Mouse (Mus musculus): Measurements from ENCODE around the gene Sh3kbp1. TPM values are rescaled to one million over a fixed set of nuclear protein-coding genes. Genes with fewer than 3 reads are reported as not detected.
"Not testable (repeated sequence)": the region's sequence is repeated elsewhere in the genome, so short reads cannot be mapped to it uniquely, and the experiment has no call there.

Sh3kbp1 gene
- 21.0 and 25.7 TPM in 2 replicates for polyA plus RNA-seq (2014; fragmentation: Nextera tagmentation; extraction: Ambion mirVana)

GRCm38 (mm10) chrX:159626907-159627587 is at the start of gene Sh3kbp1:
Gene Sh3kbp1 (plus strand): TSS chrX:159627272.
- Histone ChIP-seq H3K36me3 (ENCODE audit: control insufficient read depth, insufficient read depth, low read length) (no peaks in the 10 kb centered on the region), H3K4me3 (ENCODE audit: low read depth, low read length) (peak within 1 kb of the TSS; percentile 50), H3K27ac (replicated peaks; ENCODE audit: low read depth, low read length) (no peak within 1 kb of the TSS), H3K4me2 (ENCODE audit: low read depth, severe bottlenecking) (peak within 1 kb of the TSS; percentile 64), H3K4me1 (ENCODE audit: control insufficient read depth, insufficient read depth, low read length) (no peaks in the 10 kb centered on the region), H3K27me3 (ENCODE audit: control insufficient read depth, insufficient read depth, low read length) (peaks cover 5% of the 10 kb centered on the region; the same call in 1 of the 2 replicates), H3K9ac (ENCODE audit: low read length) (peak within 1 kb of the TSS; percentile 65), H3K9me3 (ENCODE audit: control insufficient read depth, low read length) (no peaks in the 10 kb centered on the region)
- WGBS = 25% methylated on average over 51 of the region's 60 CpGs
- ATAC-seq (ENCODE audit: insufficient number of reproducible peaks, low FRiP score, low TSS enrichment, low read depth) (peak; percentile 93), DNase-seq (ENCODE audit: low spot score) (peak; percentile 77)

- not testable (repeated sequence) for H3K9me3 ChIP-seq (ENCODE audit: control insufficient read depth, low read length); ATAC-seq (ENCODE audit: insufficient number of reproducible peaks, low FRiP score, low TSS enrichment, low read depth); H3K4me1 ChIP-seq (ENCODE audit: control insufficient read depth, insufficient read depth, low read length); DNase-seq (ENCODE audit: low spot score); H3K9ac ChIP-seq (ENCODE audit: low read length); H3K27ac ChIP-seq (replicated peaks; ENCODE audit: low read depth, low read length); H3K36me3 ChIP-seq (ENCODE audit: control insufficient read depth, insufficient read depth, low read length); H3K4me2 ChIP-seq (ENCODE audit: low read depth, severe bottlenecking); H3K4me3 ChIP-seq (ENCODE audit: low read depth, low read length); H3K27me3 ChIP-seq (ENCODE audit: control insufficient read depth, insufficient read depth, low read length)
- 87% methylated on average over 7 of the region's 7 CpGs for WGBS
These were observed 42.3 kb upstream of the Sh3kbp1 start for GRCm38 (mm10) chrX:159584738-159585137.

- Histone ChIP-seq H3K27me3 (ENCODE audit: control insufficient read depth, insufficient read depth, low read length) (no peaks in the 10 kb centered on the region), H3K4me1 (ENCODE audit: control insufficient read depth, insufficient read depth, low read length) (no peaks in the 10 kb centered on the region), H3K4me2 (ENCODE audit: low read depth, severe bottlenecking) (no peak overlapping the region), H3K9ac (ENCODE audit: low read length) (no peak overlapping the region), H3K4me3 (ENCODE audit: low read depth, low read length) (no peak overlapping the region), H3K36me3 (ENCODE audit: control insufficient read depth, insufficient read depth, low read length) (no peaks in the 10 kb centered on the region), H3K27ac (replicated peaks; ENCODE audit: low read depth, low read length) (no peak overlapping the region), H3K9me3 (ENCODE audit: control insufficient read depth, low read length) (no peaks in the 10 kb centered on the region)
- ATAC-seq (ENCODE audit: insufficient number of reproducible peaks, low FRiP score, low TSS enrichment, low read depth) (no peak), DNase-seq (ENCODE audit: low spot score) (no peak)
- WGBS = 67% methylated on average over 1 of the region's 1 CpGs
These were observed 35.4 kb upstream of the Sh3kbp1 start for GRCm38 (mm10) chrX:159591633-159592032.

GRCm38 (mm10) chrX:159597502-159597901 is 29.6 kb upstream of the Sh3kbp1 start:
- Histone ChIP-seq H3K27ac (replicated peaks; ENCODE audit: low read depth, low read length) (no peak overlapping the region), H3K27me3 (ENCODE audit: control insufficient read depth, insufficient read depth, low read length) (no peaks in the 10 kb centered on the region), H3K4me3 (ENCODE audit: low read depth, low read length) (no peak overlapping the region), H3K36me3 (ENCODE audit: control insufficient read depth, insufficient read depth, low read length) (no peaks in the 10 kb centered on the region), H3K4me2 (ENCODE audit: low read depth, severe bottlenecking) (no peak overlapping the region), H3K9me3 (ENCODE audit: control insufficient read depth, low read length) (no peaks in the 10 kb centered on the region), H3K9ac (ENCODE audit: low read length) (no peak overlapping the region), H3K4me1 (ENCODE audit: control insufficient read depth, insufficient read depth, low read length) (no peaks in the 10 kb centered on the region)
- no peak for ATAC-seq (ENCODE audit: insufficient number of reproducible peaks, low FRiP score, low TSS enrichment, low read depth)
- DNase-seq (ENCODE audit: low spot score) = no peak
- WGBS = 80% methylated on average over 1 of the region's 1 CpGs

GRCm38 (mm10) chrX:159604832-159605231 is 22.2 kb upstream of the Sh3kbp1 start:
- Histone ChIP-seq H3K27ac (replicated peaks; ENCODE audit: low read depth, low read length) (no peak overlapping the region), H3K9me3 (ENCODE audit: control insufficient read depth, low read length) (no peaks in the 10 kb centered on the region), H3K27me3 (ENCODE audit: control insufficient read depth, insufficient read depth, low read length) (no peaks in the 10 kb centered on the region), H3K9ac (ENCODE audit: low read length) (no peak overlapping the region), H3K36me3 (ENCODE audit: control insufficient read depth, insufficient read depth, low read length) (no peaks in the 10 kb centered on the region), H3K4me3 (ENCODE audit: low read depth, low read length) (no peak overlapping the region), H3K4me2 (ENCODE audit: low read depth, severe bottlenecking) (no peak overlapping the region), H3K4me1 (ENCODE audit: control insufficient read depth, insufficient read depth, low read length) (no peaks in the 10 kb centered on the region)
- no peak for ATAC-seq (ENCODE audit: insufficient number of reproducible peaks, low FRiP score, low TSS enrichment, low read depth)
- DNase-seq (ENCODE audit: low spot score) = no peak
- 84% methylated on average over 2 of the region's 2 CpGs for WGBS

GRCm38 (mm10) chrX:159606936-159607335 is 20.1 kb upstream of the Sh3kbp1 start:
- H3K36me3 ChIP-seq (ENCODE audit: control insufficient read depth, insufficient read depth, low read length) = no peaks in the 10 kb centered on the region
- H3K9me3 ChIP-seq (ENCODE audit: control insufficient read depth, low read length) = no peaks in the 10 kb centered on the region
- DNase-seq (ENCODE audit: low spot score) (peak; percentile 45), ATAC-seq (ENCODE audit: insufficient number of reproducible peaks, low FRiP score, low TSS enrichment, low read depth) (no peak)
- WGBS = 43% methylated on average over 6 of the region's 6 CpGs
- no peaks in the 10 kb centered on the region for H3K4me1 ChIP-seq (ENCODE audit: control insufficient read depth, insufficient read depth, low read length)
- no peaks in the 10 kb centered on the region for H3K27me3 ChIP-seq (ENCODE audit: control insufficient read depth, insufficient read depth, low read length)
- H3K4me3 ChIP-seq (ENCODE audit: low read depth, low read length) = no peak overlapping the region
- H3K9ac ChIP-seq (ENCODE audit: low read length) = no peak overlapping the region
- H3K4me2 ChIP-seq (ENCODE audit: low read depth, severe bottlenecking) = no peak overlapping the region
- H3K27ac ChIP-seq (replicated peaks; ENCODE audit: low read depth, low read length) = no peak overlapping the region

GRCm38 (mm10) chrX:159626208-159626906 is 715 bp upstream of the Sh3kbp1 start:
- ATAC-seq (ENCODE audit: insufficient number of reproducible peaks, low FRiP score, low TSS enrichment, low read depth) (peak; percentile 55; the same call in 1 of the 2 replicates), DNase-seq (ENCODE audit: low spot score) (peak; percentile 22)
- H3K27me3 ChIP-seq (ENCODE audit: control insufficient read depth, insufficient read depth, low read length) = peaks cover 5% of the 10 kb centered on the region; the same call in 1 of the 2 replicates
- peak overlapping the region; percentile 50 for H3K4me3 ChIP-seq (ENCODE audit: low read depth, low read length)
- H3K27ac ChIP-seq (replicated peaks; ENCODE audit: low read depth, low read length) = no peak overlapping the region
- peak overlapping the region; percentile 51 for H3K4me2 ChIP-seq (ENCODE audit: low read depth, severe bottlenecking)
- H3K4me1 ChIP-seq (ENCODE audit: control insufficient read depth, insufficient read depth, low read length) = no peaks in the 10 kb centered on the region
- H3K9me3 ChIP-seq (ENCODE audit: control insufficient read depth, low read length) = no peaks in the 10 kb centered on the region
- no peak overlapping the region for H3K9ac ChIP-seq (ENCODE audit: low read length)
- WGBS = 30% methylated on average over 12 of the region's 12 CpGs
- no peaks in the 10 kb centered on the region for H3K36me3 ChIP-seq (ENCODE audit: control insufficient read depth, insufficient read depth, low read length)

GRCm38 (mm10) chrX:159627588-159628566 is 805 bp downstream of the Sh3kbp1 start:
- H3K9ac ChIP-seq (ENCODE audit: low read length) = peak overlapping the region; percentile 65
- peak overlapping the region; percentile 50 for H3K4me3 ChIP-seq (ENCODE audit: low read depth, low read length)
- H3K27ac ChIP-seq (replicated peaks; ENCODE audit: low read depth, low read length) = no peak overlapping the region
- 16% methylated on average over 42 of the region's 56 CpGs for WGBS
- no peaks in the 10 kb centered on the region for H3K4me1 ChIP-seq (ENCODE audit: control insufficient read depth, insufficient read depth, low read length)
- H3K4me2 ChIP-seq (ENCODE audit: low read depth, severe bottlenecking) = peak overlapping the region; percentile 64
- H3K36me3 ChIP-seq (ENCODE audit: control insufficient read depth, insufficient read depth, low read length) = no peaks in the 10 kb centered on the region
- peak; percentile 74 for ATAC-seq (ENCODE audit: insufficient number of reproducible peaks, low FRiP score, low TSS enrichment, low read depth)
- DNase-seq (ENCODE audit: low spot score) = peak; percentile 40
- no peaks in the 10 kb centered on the region for H3K9me3 ChIP-seq (ENCODE audit: control insufficient read depth, low read length)
- H3K27me3 ChIP-seq (ENCODE audit: control insufficient read depth, insufficient read depth, low read length) = peaks cover 5% of the 10 kb centered on the region; the same call in 1 of the 2 replicates
